Mouse (Mus musculus): ENCODE measurements around the gene Gcsam. TPM values are rescaled to one million over a fixed set of nuclear protein-coding genes. Genes with fewer than 3 reads are reported as not detected.

Gcsam gene
- polyA plus RNA-seq, 1 experiment from 2014 or later, result not detected

- H3K4me2 ChIP-seq (ENCODE audit: low read length), result no peak overlapping the region
- H3K27me3 ChIP-seq (ENCODE audit: control insufficient read depth, insufficient read depth, low read length), result no peaks in the 10 kb centered on the region
- no peak overlapping the region for H3K4me3 ChIP-seq (replicated peaks; ENCODE audit: low read depth, low read length)
- no peaks in the 10 kb centered on the region for H3K9me3 ChIP-seq (ENCODE audit: control insufficient read depth, low read length)
- DNase-seq (no peak), ATAC-seq (ENCODE audit: low FRiP score, low TSS enrichment) (no peak)
- WGBS, result 89% methylated on average over 2 of the region's 2 CpGs
- H3K36me3 ChIP-seq (ENCODE audit: control insufficient read depth, insufficient read depth, low read length), result no peaks in the 10 kb centered on the region
- no peaks in the 10 kb centered on the region for H3K4me1 ChIP-seq (ENCODE audit: control insufficient read depth, insufficient read depth, low read length)
- H3K27ac ChIP-seq (replicated peaks; ENCODE audit: low read depth, low read length), result no peak overlapping the region
- H3K9ac ChIP-seq (replicated peaks; ENCODE audit: low read length), result no peak overlapping the region
These were observed 25.6 kb downstream of the Gcsam start for GRCm38 (mm10) chr16:45635826-45636225.

- no peak overlapping the region for H3K4me2 ChIP-seq (ENCODE audit: low read length)
- H3K27ac ChIP-seq (replicated peaks; ENCODE audit: low read depth, low read length), result no peak overlapping the region
- H3K4me1 ChIP-seq (ENCODE audit: control insufficient read depth, insufficient read depth, low read length), result no peaks in the 10 kb centered on the region
- no peak overlapping the region for H3K9ac ChIP-seq (replicated peaks; ENCODE audit: low read length)
- no peaks in the 10 kb centered on the region for H3K9me3 ChIP-seq (ENCODE audit: control insufficient read depth, low read length)
- H3K4me3 ChIP-seq (replicated peaks; ENCODE audit: low read depth, low read length), result no peak overlapping the region
- no peak for ATAC-seq (ENCODE audit: low FRiP score, low TSS enrichment)
- no peaks in the 10 kb centered on the region for H3K27me3 ChIP-seq (ENCODE audit: control insufficient read depth, insufficient read depth, low read length)
- 88% methylated on average over 10 of the region's 10 CpGs for WGBS
- DNase-seq, result no peak
- H3K36me3 ChIP-seq (ENCODE audit: control insufficient read depth, insufficient read depth, low read length), result no peaks in the 10 kb centered on the region
These were observed 30.0 kb downstream of the Gcsam start for GRCm38 (mm10) chr16:45640070-45640762.

- Histone ChIP-seq H3K4me3 (replicated peaks; ENCODE audit: low read depth, low read length) (no peak overlapping the region), H3K9ac (replicated peaks; ENCODE audit: low read length) (no peak overlapping the region), H3K4me2 (ENCODE audit: low read length) (no peak overlapping the region), H3K27ac (replicated peaks; ENCODE audit: low read depth, low read length) (no peak overlapping the region), H3K27me3 (ENCODE audit: control insufficient read depth, insufficient read depth, low read length) (no peaks in the 10 kb centered on the region), H3K9me3 (ENCODE audit: control insufficient read depth, low read length) (no peaks in the 10 kb centered on the region), H3K4me1 (ENCODE audit: control insufficient read depth, insufficient read depth, low read length) (no peaks in the 10 kb centered on the region), H3K36me3 (ENCODE audit: control insufficient read depth, insufficient read depth, low read length) (no peaks in the 10 kb centered on the region)
- 79% methylated on average over 3 of the region's 3 CpGs for WGBS
- DNase-seq (no peak), ATAC-seq (ENCODE audit: low FRiP score, low TSS enrichment) (no peak)
These were observed 31.1 kb downstream of the Gcsam start for GRCm38 (mm10) chr16:45641301-45641700.

DNA sequence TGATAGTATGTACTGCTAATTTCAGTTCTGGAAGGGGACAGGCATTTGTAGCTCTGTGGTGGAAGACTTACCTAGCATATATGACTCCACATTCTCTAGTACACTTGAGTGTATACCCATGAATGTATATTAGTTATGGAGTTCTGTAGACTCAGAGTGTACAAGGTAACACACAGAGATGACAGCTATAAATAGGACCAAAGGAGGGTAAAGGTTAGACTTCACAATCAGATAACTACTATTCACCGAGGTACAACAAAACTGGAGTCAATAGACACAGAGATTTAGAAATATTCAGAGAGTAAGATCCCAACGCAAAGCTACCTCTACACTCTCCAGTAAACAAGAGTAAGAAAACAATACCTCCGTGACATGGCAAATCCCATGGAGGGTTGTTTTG lies 33.8 kb downstream of the Gcsam start:
- Histone ChIP-seq H3K9me3 (ENCODE audit: control insufficient read depth, low read length) (no peaks in the 10 kb centered on the region), H3K9ac (replicated peaks; ENCODE audit: low read length) (no peak overlapping the region), H3K4me2 (ENCODE audit: low read length) (no peak overlapping the region), H3K4me1 (ENCODE audit: control insufficient read depth, insufficient read depth, low read length) (no peaks in the 10 kb centered on the region), H3K36me3 (ENCODE audit: control insufficient read depth, insufficient read depth, low read length) (no peaks in the 10 kb centered on the region), H3K4me3 (replicated peaks; ENCODE audit: low read depth, low read length) (no peak overlapping the region), H3K27me3 (ENCODE audit: control insufficient read depth, insufficient read depth, low read length) (no peaks in the 10 kb centered on the region), H3K27ac (replicated peaks; ENCODE audit: low read depth, low read length) (no peak overlapping the region)
- ATAC-seq (ENCODE audit: low FRiP score, low TSS enrichment), result no peak
- 95% methylated on average over 3 of the region's 3 CpGs for WGBS
- no peak for DNase-seq

GRCm38 (mm10) chr16:45644380-45644779 lies 34.2 kb downstream of the Gcsam start:
- H3K27ac ChIP-seq (replicated peaks; ENCODE audit: low read depth, low read length), result no peak overlapping the region
- 79% methylated on average over 6 of the region's 6 CpGs for WGBS
- DNase-seq (no peak), ATAC-seq (ENCODE audit: low FRiP score, low TSS enrichment) (no peak)
- no peak overlapping the region for H3K9ac ChIP-seq (replicated peaks; ENCODE audit: low read length)
- H3K4me2 ChIP-seq (ENCODE audit: low read length), result no peak overlapping the region
- H3K9me3 ChIP-seq (ENCODE audit: control insufficient read depth, low read length), result no peaks in the 10 kb centered on the region
- no peaks in the 10 kb centered on the region for H3K27me3 ChIP-seq (ENCODE audit: control insufficient read depth, insufficient read depth, low read length)
- H3K36me3 ChIP-seq (ENCODE audit: control insufficient read depth, insufficient read depth, low read length), result no peaks in the 10 kb centered on the region
- no peak overlapping the region for H3K4me3 ChIP-seq (replicated peaks; ENCODE audit: low read depth, low read length)
- no peaks in the 10 kb centered on the region for H3K4me1 ChIP-seq (ENCODE audit: control insufficient read depth, insufficient read depth, low read length)

GRCm38 (mm10) chr16:45651497-45651896 lies 41.3 kb downstream of the Gcsam start:
- Histone ChIP-seq H3K27me3 (ENCODE audit: control insufficient read depth, insufficient read depth, low read length) (0 out of 2 replicates have a peak, but pooled peaks cover 4% of the 10 kb centered on the region), H3K9ac (replicated peaks; ENCODE audit: low read length) (no peak overlapping the region), H3K4me3 (replicated peaks; ENCODE audit: low read depth, low read length) (no peak overlapping the region), H3K4me2 (ENCODE audit: low read length) (no peak overlapping the region), H3K4me1 (ENCODE audit: control insufficient read depth, insufficient read depth, low read length) (no peaks in the 10 kb centered on the region), H3K27ac (replicated peaks; ENCODE audit: low read depth, low read length) (no peak overlapping the region), H3K9me3 (ENCODE audit: control insufficient read depth, low read length) (no peaks in the 10 kb centered on the region), H3K36me3 (ENCODE audit: control insufficient read depth, insufficient read depth, low read length) (no peaks in the 10 kb centered on the region)
- 81% methylated on average over 2 of the region's 2 CpGs for WGBS
- no peak for ATAC-seq (ENCODE audit: low FRiP score, low TSS enrichment)
- no peak for DNase-seq

DNA sequence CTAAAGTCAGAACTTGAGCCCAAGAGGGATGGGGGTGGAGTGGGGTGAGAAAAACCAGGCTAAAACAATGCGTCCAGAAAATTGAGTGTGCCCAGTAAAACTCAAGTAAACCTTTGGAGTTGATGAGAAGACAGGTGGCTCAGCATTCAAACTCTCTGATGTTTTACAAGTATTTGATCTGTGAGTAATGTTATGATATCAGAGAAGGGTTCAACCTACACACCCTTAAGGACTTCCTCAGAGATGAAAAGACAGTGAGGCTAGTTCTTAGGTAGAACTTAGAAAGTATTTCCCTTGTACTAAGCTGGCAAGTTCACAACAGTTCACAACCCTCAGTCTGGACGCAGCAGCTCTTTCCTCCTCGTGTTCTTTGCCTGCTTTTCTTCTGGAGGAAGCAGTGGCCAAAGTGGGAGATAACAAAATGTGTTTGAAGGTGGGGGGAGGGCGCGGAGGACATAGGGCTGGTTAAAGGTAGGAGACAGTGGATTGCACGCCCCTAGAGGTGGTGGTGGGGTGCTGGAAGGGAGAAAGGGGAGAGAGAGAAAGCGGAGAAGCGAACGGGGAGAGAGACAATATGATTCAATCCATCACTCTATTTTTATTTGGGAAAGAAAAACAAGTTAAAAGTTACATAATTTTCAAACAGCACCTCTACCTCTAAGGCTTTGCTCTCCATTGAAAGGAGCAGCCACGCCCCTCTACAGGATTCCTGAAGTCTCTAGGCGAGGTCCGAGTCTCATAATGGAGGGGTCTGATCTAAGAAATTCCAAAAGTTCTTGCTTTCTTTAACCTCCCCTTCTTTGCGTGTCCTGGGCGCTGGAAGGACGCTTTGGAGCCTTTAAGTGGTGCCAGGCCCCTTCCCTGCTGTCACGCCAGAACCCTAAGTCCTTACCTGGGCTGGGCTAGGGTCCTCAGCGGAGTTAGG lies 43.1 kb downstream of the Gcsam start:
- no peaks in the 10 kb centered on the region for H3K4me1 ChIP-seq (ENCODE audit: control insufficient read depth, insufficient read depth, low read length)
- DNase-seq, result no peak
- H3K4me2 ChIP-seq (ENCODE audit: low read length), result peak overlapping the region; percentile 46
- H3K9ac ChIP-seq (replicated peaks; ENCODE audit: low read length), result no peak overlapping the region
- no peaks in the 10 kb centered on the region for H3K9me3 ChIP-seq (ENCODE audit: control insufficient read depth, low read length)
- 0 out of 2 replicates have a peak, but pooled peaks cover 4% of the 10 kb centered on the region for H3K27me3 ChIP-seq (ENCODE audit: control insufficient read depth, insufficient read depth, low read length)
- H3K4me3 ChIP-seq (replicated peaks; ENCODE audit: low read depth, low read length), result peak overlapping the region; percentile 16
- H3K27ac ChIP-seq (replicated peaks; ENCODE audit: low read depth, low read length), result no peak overlapping the region
- H3K36me3 ChIP-seq (ENCODE audit: control insufficient read depth, insufficient read depth, low read length), result no peaks in the 10 kb centered on the region
- WGBS, result 15% methylated on average over 17 of the region's 17 CpGs
- ATAC-seq (ENCODE audit: low FRiP score, low TSS enrichment), result no peak

DNA sequence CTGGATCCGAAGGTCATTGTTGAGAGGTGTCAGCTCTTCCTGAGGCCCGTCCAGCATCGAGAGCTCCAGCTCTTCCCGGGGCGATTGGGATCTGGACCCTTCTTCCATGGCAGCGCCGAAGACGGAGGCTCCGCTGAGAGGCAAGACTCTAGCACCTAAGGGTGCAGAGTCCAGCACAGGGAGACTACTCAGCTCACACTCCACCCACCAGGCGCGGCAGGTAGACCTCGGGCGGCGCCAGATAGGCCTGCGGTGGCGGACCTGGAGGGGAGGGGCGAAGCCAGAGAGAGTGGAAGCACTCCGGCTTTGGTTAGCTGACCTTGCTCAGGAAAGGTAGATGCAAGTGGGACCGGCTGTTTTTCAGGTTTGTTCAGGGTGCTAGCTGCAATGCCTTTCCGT lies 43.8 kb downstream of the Gcsam start, which contains the start of gene BC016579:
TSS of gene BC016579 (minus strand) at position 135 of the 399 bp plus-strand sequence.
- H3K27me3 ChIP-seq (ENCODE audit: control insufficient read depth, insufficient read depth, low read length), result 0 out of 2 replicates have a peak, but pooled peaks cover 4% of the 10 kb centered on the region
- WGBS, result 8% methylated on average over 20 of the region's 20 CpGs
- H3K4me1 ChIP-seq (ENCODE audit: control insufficient read depth, insufficient read depth, low read length), result no peaks in the 10 kb centered on the region
- no peak for ATAC-seq (ENCODE audit: low FRiP score, low TSS enrichment)
- H3K27ac ChIP-seq (replicated peaks; ENCODE audit: low read depth, low read length), result no peak within 1 kb of the TSS
- no peaks in the 10 kb centered on the region for H3K36me3 ChIP-seq (ENCODE audit: control insufficient read depth, insufficient read depth, low read length)
- no peaks in the 10 kb centered on the region for H3K9me3 ChIP-seq (ENCODE audit: control insufficient read depth, low read length)
- peak within 1 kb of the TSS; percentile 16 for H3K4me3 ChIP-seq (replicated peaks; ENCODE audit: low read depth, low read length)
- peak within 1 kb of the TSS; percentile 46 for H3K4me2 ChIP-seq (ENCODE audit: low read length)
- DNase-seq, result no peak
- H3K9ac ChIP-seq (replicated peaks; ENCODE audit: low read length), result no peak within 1 kb of the TSS
